Mouse (Mus musculus) myocyte (in vitro differentiated cells): ENCODE results near the gene H2al1f. TPM values are rescaled to one million over a fixed set of nuclear protein-coding genes. Genes with fewer than 3 reads are reported as not detected.
"Not testable (repeated sequence)": the region's sequence is repeated elsewhere in the genome, so short reads cannot be mapped to it uniquely, and the experiment has no call there.

Experiments
- H3K27me3 ChIP-seq: one replicate; pipeline ENCODE4 v1.6.1; 2011; ENCODE audit not compliant: control insufficient read depth, insufficient read depth, insufficient read length
- H3K36me3 ChIP-seq: one replicate; pipeline ENCODE4 v1.6.1; 2011; ENCODE audit not compliant: control insufficient read depth, insufficient read depth
- H3K4me2 ChIP-seq: one replicate; pipeline ENCODE4 v1.6.1; 2011; ENCODE audit warnings: low read depth, control low read depth
- H3K4me3 ChIP-seq: one replicate; pipeline ENCODE4 v1.5.1; 2011; ENCODE audit warnings: mild to moderate bottlenecking, control low read depth, moderate library complexity
- H3K79me2 ChIP-seq: one replicate; pipeline ENCODE4 v1.6.1; 2011; ENCODE audit not compliant: control insufficient read depth, insufficient read depth
- H3ac ChIP-seq: one replicate; pipeline ENCODE4 v1.6.1; 2011; ENCODE audit not compliant: control insufficient read depth, insufficient read length
- CEBPB ChIP-seq: IDR thresholded peaks from 2 replicates; pipeline ENCODE4 v1.6.1; 2011; ENCODE audit warnings: mild to moderate bottlenecking, moderate library complexity; ENCODE audit not compliant: poor library complexity, insufficient read depth, severe bottlenecking
- E2F4 ChIP-seq: IDR thresholded peaks from one replicate; pipeline ENCODE4 v1.6.1; 2011; ENCODE audit warnings: mild to moderate bottlenecking, control low read depth, moderate library complexity; ENCODE audit not compliant: insufficient read depth
- MAX ChIP-seq: IDR thresholded peaks from one replicate; pipeline ENCODE4 v1.6.1; 2011; ENCODE audit warnings: low read depth, mild to moderate bottlenecking, control low read depth
- MYOD1 ChIP-seq, 3 experiments: IDR thresholded peaks; one replicate each; pipeline ENCODE4 v1.6.1; 2011; ENCODE audit warnings: control low read depth in 2 of 3, low read depth in 2 of 3, mild to moderate bottlenecking in 2 of 3, moderate library complexity in 1 of 3; ENCODE audit not compliant: insufficient read length in 2 of 3, control insufficient read depth in 1 of 3
- MYOG ChIP-seq, 3 experiments: IDR thresholded peaks; one replicate each; pipeline ENCODE4 v1.6.1; 2011; ENCODE audit warnings: control low read depth in 2 of 3, low read depth in 2 of 3, mild to moderate bottlenecking in 2 of 3; ENCODE audit not compliant: insufficient read length in 2 of 3, control insufficient read depth in 1 of 3, insufficient read depth in 1 of 3
- POLR2A ChIP-seq: IDR thresholded peaks from one replicate; pipeline ENCODE4 v1.6.1; 2011; ENCODE audit warnings: low read depth, mild to moderate bottlenecking, control low read depth, moderate library complexity; ENCODE audit not compliant: insufficient read length
- POLR2AphosphoS2 ChIP-seq: IDR thresholded peaks from one replicate; pipeline ENCODE4 v1.6.1; 2011; ENCODE audit warnings: low read depth, control low read depth; ENCODE audit not compliant: insufficient read length
- REST ChIP-seq: IDR thresholded peaks from one replicate; pipeline ENCODE4 v1.6.1; 2011; ENCODE audit warnings: mild to moderate bottlenecking, control low read depth, moderate library complexity; ENCODE audit not compliant: insufficient read depth, insufficient read length
- SRF ChIP-seq: IDR thresholded peaks from one replicate; pipeline ENCODE4 v1.6.1; 2011; ENCODE audit warnings: low read depth; ENCODE audit not compliant: control insufficient read depth, insufficient read length
- TCF12 ChIP-seq: IDR thresholded peaks from one replicate; pipeline ENCODE4 v1.6.1; 2011; ENCODE audit warnings: mild to moderate bottlenecking, control low read depth; ENCODE audit not compliant: poor library complexity, insufficient read depth, severe bottlenecking
- TCF3 ChIP-seq: IDR thresholded peaks from one replicate; pipeline ENCODE4 v1.6.1; 2011; ENCODE audit warnings: low read depth, control low read depth; ENCODE audit not compliant: insufficient read length
- USF1 ChIP-seq: IDR thresholded peaks from one replicate; pipeline ENCODE4 v1.6.1; 2011; ENCODE audit warnings: low read depth, mild to moderate bottlenecking, control low read depth, moderate library complexity
- polyA plus RNA-seq: library from polyadenylated mRNA; unstranded; fragments of >200 nt; fragmentation: generic; extraction: Trizol; gene quantifications from one replicate; pipeline ENCODE4 v1.2.1, GENCODE M21; 2012; ENCODE audit warnings: missing spikeins

H2al1f gene
- not detected for polyA plus RNA-seq

- not testable (repeated sequence) for H3K36me3 ChIP-seq, H3K4me3 ChIP-seq, H3K79me2 ChIP-seq, H3K4me2 ChIP-seq, H3K27me3 ChIP-seq, H3ac ChIP-seq
Measured at GRCm38 (mm10) chrX:11314858-11315257, at the start of gene H2al1f. H2al1f (plus strand) TSS chrX:11315158.

- Histone ChIP-seq H3K27me3 (no peaks in the 10 kb centered on the region), H3ac (no peak overlapping the region), H3K79me2 (no peaks in the 10 kb centered on the region), H3K4me2 (no peak overlapping the region), H3K36me3 (no peaks in the 10 kb centered on the region), H3K4me3 (no peak overlapping the region)
- TF ChIP-seq TCF12 = no peak
Measured at GRCm38 (mm10) chrX:11267791-11268190, 47.2 kb upstream of the H2al1f start.

- Histone ChIP-seq H3K4me3 (no peak overlapping the region), H3K27me3 (no peaks in the 10 kb centered on the region), H3K36me3 (no peaks in the 10 kb centered on the region), H3K4me2 (no peak overlapping the region), H3K79me2 (no peaks in the 10 kb centered on the region), H3ac (no peak overlapping the region)
- TF ChIP-seq TCF12 = no peak
Measured at GRCm38 (mm10) chrX:11269074-11269473, 45.9 kb upstream of the H2al1f start.

- H3K36me3 ChIP-seq = no peaks in the 10 kb centered on the region
- no peak overlapping the region for H3K4me3 ChIP-seq
- no peak for TF ChIP-seq MAX
- no peak overlapping the region for H3ac ChIP-seq
- no peaks in the 10 kb centered on the region for H3K79me2 ChIP-seq
- H3K27me3 ChIP-seq = no peaks in the 10 kb centered on the region
- no peak overlapping the region for H3K4me2 ChIP-seq
Measured at GRCm38 (mm10) chrX:11273190-11273589, 41.8 kb upstream of the H2al1f start.

- Histone ChIP-seq H3K79me2 (no peaks in the 10 kb centered on the region), H3ac (no peak overlapping the region), H3K4me2 (no peak overlapping the region), H3K36me3 (no peaks in the 10 kb centered on the region), H3K4me3 (no peak overlapping the region), H3K27me3 (no peaks in the 10 kb centered on the region)
- TF ChIP-seq MYOD1 (IDR thresholded peaks at IDR 0.05; ENCODE audit: control insufficient read depth in 1 of 3, insufficient read length in 2 of 3, low read depth in 2 of 3) = peak in 1 of 3 experiments; percentile 44
- no peak for TF ChIP-seq MAX
Measured at GRCm38 (mm10) chrX:11277083-11277482, 37.9 kb upstream of the H2al1f start.

GRCm38 (mm10) chrX:11280741-11281140 is 34.2 kb upstream of the H2al1f start:
- Histone ChIP-seq H3K36me3 (no peaks in the 10 kb centered on the region), H3K4me2 (no peak overlapping the region), H3K27me3 (no peaks in the 10 kb centered on the region), H3K79me2 (no peaks in the 10 kb centered on the region), H3K4me3 (no peak overlapping the region), H3ac (no peak overlapping the region)
- TF ChIP-seq SRF = no peak
- no peak for TF ChIP-seq TCF12
- no peak for TF ChIP-seq MYOG (IDR thresholded peaks at IDR 0.05; ENCODE audit: control insufficient read depth in 1 of 3, insufficient read depth in 1 of 3, insufficient read length in 2 of 3, low read depth in 2 of 3)
- TF ChIP-seq MAX = no peak
- TF ChIP-seq E2F4 = no peak

- no peaks in the 10 kb centered on the region for H3K79me2 ChIP-seq
- no peak overlapping the region for H3K4me2 ChIP-seq
- TF ChIP-seq MYOD1 (IDR thresholded peaks at IDR 0.05; ENCODE audit: control insufficient read depth in 1 of 3, insufficient read length in 2 of 3, low read depth in 2 of 3) (no peak), E2F4 (no peak), TCF12 (no peak), USF1 (no peak), TCF3 (no peak), MYOG (IDR thresholded peaks at IDR 0.05; ENCODE audit: control insufficient read depth in 1 of 3, insufficient read depth in 1 of 3, insufficient read length in 2 of 3, low read depth in 2 of 3) (no peak), MAX (no peak), CEBPB (no peak), SRF (no peak), POLR2AphosphoS2 (no peak), POLR2A (no peak), REST (no peak)
- H3K27me3 ChIP-seq = no peaks in the 10 kb centered on the region
- no peak overlapping the region for H3K4me3 ChIP-seq
- no peak overlapping the region for H3ac ChIP-seq
- H3K36me3 ChIP-seq = no peaks in the 10 kb centered on the region
Measured at GRCm38 (mm10) chrX:11288306-11288882, 26.6 kb upstream of the H2al1f start.
